In genomic region chr19:10604534-10604933, GRCm38 (mm10) we compare ENCODE assay signal across 8 mouse cellular contexts. TPM values are rescaled to one million over a fixed set of nuclear protein-coding genes. Genes with fewer than 3 reads are reported as not detected.
A peak's percentile ranks its signal among the peaks of the same experiment; 100 is the strongest.
DNase-seq lines count a peak whose midpoint lies in the region; ATAC-seq lines count a peak whose summit lies in the region.

No protein-coding gene starts in this region.

- no peaks in the 10 kb centered on the region for H3K27me3 ChIP-seq in liver, embryonic 11.5 days (replicated peaks; ENCODE audit: control insufficient read depth, insufficient read depth, low read length)

- peak; percentile 34 for DNase-seq in cerebellum, adult 9-10 months
- DNase-seq in cerebellum, postnatal 4 days (ENCODE audit: low spot score in 2 of 2): no peak
- peak; percentile 22 for DNase-seq in thymus, postnatal 4 days
- no peak for DNase-seq in thymus, postnatal 10 days (ENCODE audit: low spot score in 2 of 2)
- no peak for DNase-seq in liver, embryonic 11.5 days (ENCODE audit: low spot score)
- DNase-seq in yolk sac, embryonic 10.5 days (ENCODE audit: low spot score): peak; percentile 21
- no peak for DNase-seq in adrenal gland, adult 18-20 months (ENCODE audit: low spot score in 2 of 2)

- peak overlapping the region; percentile 84 for H3K4me2 ChIP-seq in liver, embryonic 11.5 days

- ATAC-seq in liver, embryonic 11.5 days (replicated peaks; ENCODE audit: low FRiP score): no peak
- ATAC-seq in megakaryocyte-erythroid progenitor cell, adult 5-6 weeks (replicated peaks; ENCODE audit: low FRiP score, low TSS enrichment, poor library complexity, severe bottlenecking): no peak

- peak overlapping the region; percentile 99 for H3K9ac ChIP-seq in liver, embryonic 11.5 days (ENCODE audit: low read depth, low read length)

- H3K27ac ChIP-seq in liver, embryonic 11.5 days (ENCODE audit: low read depth, low read length): peak overlapping the region; percentile 83

- H3K9me3 ChIP-seq in liver, embryonic 11.5 days (ENCODE audit: control insufficient read depth, low read length): no peaks in the 10 kb centered on the region

- H3K4me3 ChIP-seq in liver, embryonic 11.5 days (ENCODE audit: low read depth, low read length): peak overlapping the region; percentile 97

- WGBS in liver, embryonic 11.5 days: 46% methylated on average over 3 of the region's 3 CpGs

- peaks cover 35% of the 10 kb centered on the region for H3K4me1 ChIP-seq in liver, embryonic 11.5 days (replicated peaks; ENCODE audit: control insufficient read depth, insufficient read depth, low read length)

- H3K36me3 ChIP-seq in liver, embryonic 11.5 days (ENCODE audit: control insufficient read depth, insufficient read depth, low read length): peaks cover 26% of the 10 kb centered on the region

RNA-seq across cellular contexts. Expression of gene Ddb1, which starts 0.6 kb away (rescaled TPM):
- polyA plus RNA-seq in liver, embryonic 11.5 days (2014; fragmentation: Nextera tagmentation; extraction: Ambion mirVana): 311 and 347 TPM in 2 replicates
- total RNA-seq in megakaryocyte-erythroid progenitor cell, adult 5-6 weeks (2014; fragmentation: Nextera tagmentation): 229 and 288 TPM in 2 replicates
- 535 and 656 TPM in 2 replicates for total RNA-seq in megakaryocyte-erythroid progenitor cell, adult 5-6 weeks (2017)
- 100 to 1,000 TPM; 214 to 303 TPM for total RNA-seq in adrenal gland, adult 18-20 months (2021)

RNA-seq across cellular contexts. Expression of gene Tkfc, which starts 0.9 kb away (rescaled TPM):
- 16.1 and 16.2 TPM in 2 replicates for polyA plus RNA-seq in liver, embryonic 11.5 days (2014; fragmentation: Nextera tagmentation; extraction: Ambion mirVana)
- 9.0 and 9.6 TPM in 2 replicates for total RNA-seq in megakaryocyte-erythroid progenitor cell, adult 5-6 weeks (2014; fragmentation: Nextera tagmentation)
- total RNA-seq in megakaryocyte-erythroid progenitor cell, adult 5-6 weeks (2017): 1.9 and 4.2 TPM in 2 replicates
- total RNA-seq in adrenal gland, adult 18-20 months (2021): 10 to 100 TPM; 19.1 to 20.4 TPM

RNA-seq across cellular contexts. Expression of gene Tmem138, which starts 27.4 kb away (rescaled TPM):
- 32.6 and 33.3 TPM in 2 replicates for polyA plus RNA-seq in liver, embryonic 11.5 days (2014; fragmentation: Nextera tagmentation; extraction: Ambion mirVana)
- 24.4 and 51.9 TPM in 2 replicates for total RNA-seq in megakaryocyte-erythroid progenitor cell, adult 5-6 weeks (2014; fragmentation: Nextera tagmentation)
- total RNA-seq in megakaryocyte-erythroid progenitor cell, adult 5-6 weeks (2017): 7.2 and 8.8 TPM in 2 replicates
- total RNA-seq in adrenal gland, adult 18-20 months (2021): 1 to 10 TPM; 7.2 TPM

RNA-seq across cellular contexts. Expression of gene Cyb561a3, which starts 27.6 kb away (rescaled TPM):
- 14.9 and 18.5 TPM in 2 replicates for polyA plus RNA-seq in liver, embryonic 11.5 days (2014; fragmentation: Nextera tagmentation; extraction: Ambion mirVana)
- total RNA-seq in megakaryocyte-erythroid progenitor cell, adult 5-6 weeks (2014; fragmentation: Nextera tagmentation): 17.7 and 27.3 TPM in 2 replicates
- total RNA-seq in megakaryocyte-erythroid progenitor cell, adult 5-6 weeks (2017): 7.6 and 11.9 TPM in 2 replicates
- total RNA-seq in adrenal gland, adult 18-20 months (2021): 10 to 100 TPM; 13.2 to 13.6 TPM

RNA-seq across cellular contexts. Expression of gene Vwce, which starts 29.5 kb away (rescaled TPM):
- 7.8 and 10.4 TPM in 2 replicates for polyA plus RNA-seq in liver, embryonic 11.5 days (2014; fragmentation: Nextera tagmentation; extraction: Ambion mirVana)
- 0.90 and 0.99 TPM in 2 replicates for total RNA-seq in megakaryocyte-erythroid progenitor cell, adult 5-6 weeks (2014; fragmentation: Nextera tagmentation)
- not detected in 2 replicates for total RNA-seq in megakaryocyte-erythroid progenitor cell, adult 5-6 weeks (2017)
- total RNA-seq in adrenal gland, adult 18-20 months (2021): under 1 TPM; 0.20 to 0.38 TPM

Comparison
In these comparisons a context has a peak if more than half of its experiments do, and no peak if none do; other contexts are left out.
1. DNase-seq: peak in cerebellum, adult 9-10 months (single experiment), thymus, postnatal 4 days (single experiment) and yolk sac, embryonic 10.5 days (single experiment); none in cerebellum, postnatal 4 days (0 of 2), thymus, postnatal 10 days (0 of 2), liver, embryonic 11.5 days (single experiment) and adrenal gland, adult 18-20 months (0 of 2).